Mouse (Mus musculus): Measurements from ENCODE around the gene Dpp9. TPM values are rescaled to one million over a fixed set of nuclear protein-coding genes. Genes with fewer than 3 reads are reported as not detected.

The Dpp9 gene
- polyA plus RNA-seq, 1 experiment = 60.2 TPM

DNA sequence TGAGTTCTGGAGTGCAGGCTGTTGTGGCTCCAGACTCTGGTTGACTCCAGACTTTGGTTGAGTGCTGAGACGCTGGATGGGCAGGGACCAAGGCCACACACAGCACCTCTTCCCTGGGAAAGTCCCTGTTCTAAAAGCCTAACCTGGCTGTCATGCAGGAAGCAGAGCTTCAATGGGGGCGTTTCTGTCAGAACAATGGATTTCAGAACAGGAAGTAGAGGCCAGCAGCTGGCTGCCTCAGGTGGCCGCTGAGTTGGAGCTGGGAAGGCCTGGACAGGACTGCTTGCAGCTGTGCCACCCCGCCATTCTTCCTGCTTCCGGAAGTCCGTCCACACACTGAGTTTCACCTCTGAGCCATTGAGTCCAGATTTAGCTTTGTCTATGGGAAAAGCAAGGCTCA is 48.9 kb downstream of the Dpp9 start:
- no peak for TF ChIP-seq FLI1 (IDR thresholded peaks at IDR 0.05; ENCODE audit: low read length)
- TF ChIP-seq GATA1 (IDR thresholded peaks at IDR 0.05; ENCODE audit: borderline replicate concordance, low read length) = no peak
- Histone ChIP-seq H3K27me3 (replicated peaks) (peaks cover 5% of the 10 kb centered on the region), H3K36me3 (replicated peaks; ENCODE audit: low read length) (peaks cover 31% of the 10 kb centered on the region), H3K4me1 (peaks cover 29% of the 10 kb centered on the region), H3K9me3 (no peaks in the 10 kb centered on the region), H3K4me3 (replicated peaks) (no peak overlapping the region)

DNA sequence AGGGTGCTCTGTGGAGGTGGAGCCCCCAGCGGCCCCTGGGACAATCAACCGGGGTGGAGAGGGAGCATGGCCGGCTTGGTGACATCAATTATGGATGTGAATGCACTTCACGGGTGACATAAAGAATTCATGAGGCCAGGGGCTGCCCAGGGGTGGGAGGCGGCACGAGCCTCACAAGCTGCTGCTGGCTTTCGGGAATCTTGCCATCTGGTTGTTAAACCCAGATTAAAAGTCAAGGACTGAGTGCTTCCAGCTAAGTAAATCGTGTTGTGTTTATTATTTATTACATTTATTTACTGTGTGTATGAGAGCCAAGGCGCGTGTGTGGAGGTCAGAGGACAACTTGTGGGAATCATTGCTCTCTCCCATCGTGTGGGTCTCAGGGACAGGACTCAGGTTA is 53.0 kb downstream of the Dpp9 start:
- TF ChIP-seq FLI1 (IDR thresholded peaks at IDR 0.05; ENCODE audit: low read length) = no peak
- TF ChIP-seq GATA1 (IDR thresholded peaks at IDR 0.05; ENCODE audit: borderline replicate concordance, low read length) = no peak
- Histone ChIP-seq H3K27me3 (replicated peaks) (peaks cover 5% of the 10 kb centered on the region), H3K9me3 (no peaks in the 10 kb centered on the region), H3K4me1 (peaks cover 64% of the 10 kb centered on the region), H3K36me3 (replicated peaks; ENCODE audit: low read length) (no peaks in the 10 kb centered on the region), H3K4me3 (replicated peaks) (no peak overlapping the region)

DNA sequence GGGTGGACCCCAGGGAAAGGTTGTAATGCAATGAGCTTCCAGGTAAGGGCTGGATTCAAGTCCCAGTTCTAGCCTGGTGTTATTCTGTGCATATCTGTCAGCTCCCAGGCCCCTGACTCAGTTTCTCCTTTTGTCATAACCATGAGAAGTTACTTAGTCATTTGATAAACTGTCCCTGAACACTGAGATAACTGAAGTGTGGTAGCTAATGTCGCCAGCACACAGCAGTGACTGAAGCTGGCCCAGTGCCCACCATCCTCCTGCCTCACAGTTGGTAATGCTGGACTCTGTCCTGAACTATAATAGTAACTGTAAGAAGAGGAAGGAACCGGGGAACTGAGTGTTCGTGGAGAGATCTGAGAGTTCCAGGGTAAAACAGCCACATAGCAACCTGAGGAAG is 54.2 kb downstream of the Dpp9 start:
- no peaks in the 10 kb centered on the region for H3K36me3 ChIP-seq (replicated peaks; ENCODE audit: low read length)
- TF ChIP-seq GATA1 (IDR thresholded peaks at IDR 0.05; ENCODE audit: borderline replicate concordance, low read length) (no peak), FLI1 (IDR thresholded peaks at IDR 0.05; ENCODE audit: low read length) (no peak)
- H3K4me1 ChIP-seq = peaks cover 58% of the 10 kb centered on the region
- H3K27me3 ChIP-seq (replicated peaks) = peaks cover 3% of the 10 kb centered on the region
- H3K4me3 ChIP-seq (replicated peaks) = no peak overlapping the region
- no peaks in the 10 kb centered on the region for H3K9me3 ChIP-seq

DNA sequence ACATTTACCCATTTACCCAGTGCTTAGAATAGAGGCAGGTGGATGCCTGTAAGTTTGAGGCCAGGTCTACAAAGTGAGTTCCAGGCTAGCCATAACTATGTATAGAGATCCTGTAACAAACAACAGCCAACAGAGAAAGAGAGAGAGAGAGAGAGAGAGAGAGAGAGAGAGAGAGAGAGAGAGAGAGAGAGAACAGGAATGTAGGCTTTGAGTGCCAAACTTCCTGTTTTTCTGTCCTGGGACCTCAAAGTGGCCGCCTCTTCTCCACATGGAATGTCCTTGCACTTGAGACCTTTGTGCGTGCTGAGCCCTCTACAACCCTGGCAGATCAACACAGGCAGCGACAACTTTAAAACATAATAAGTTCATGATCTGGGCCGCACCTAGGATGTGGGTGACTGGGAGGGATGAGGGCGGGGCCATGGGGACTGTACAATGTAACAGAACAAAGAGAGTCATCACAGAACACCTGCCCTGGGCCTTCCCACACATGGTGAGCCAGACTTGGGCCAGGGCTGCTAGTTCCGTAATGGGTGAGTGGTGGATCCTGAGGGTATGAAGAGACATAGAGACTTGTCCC is 55.1 kb downstream of the Dpp9 start:
- H3K9me3 ChIP-seq = no peaks in the 10 kb centered on the region
- H3K4me1 ChIP-seq = peaks cover 64% of the 10 kb centered on the region
- peaks cover 10% of the 10 kb centered on the region for H3K27me3 ChIP-seq (replicated peaks)
- no peak overlapping the region for H3K4me3 ChIP-seq (replicated peaks)
- no peaks in the 10 kb centered on the region for H3K36me3 ChIP-seq (replicated peaks; ENCODE audit: low read length)
- TF ChIP-seq GATA1 (IDR thresholded peaks at IDR 0.05; ENCODE audit: borderline replicate concordance, low read length) (no peak), FLI1 (IDR thresholded peaks at IDR 0.05; ENCODE audit: low read length) (no peak)

DNA sequence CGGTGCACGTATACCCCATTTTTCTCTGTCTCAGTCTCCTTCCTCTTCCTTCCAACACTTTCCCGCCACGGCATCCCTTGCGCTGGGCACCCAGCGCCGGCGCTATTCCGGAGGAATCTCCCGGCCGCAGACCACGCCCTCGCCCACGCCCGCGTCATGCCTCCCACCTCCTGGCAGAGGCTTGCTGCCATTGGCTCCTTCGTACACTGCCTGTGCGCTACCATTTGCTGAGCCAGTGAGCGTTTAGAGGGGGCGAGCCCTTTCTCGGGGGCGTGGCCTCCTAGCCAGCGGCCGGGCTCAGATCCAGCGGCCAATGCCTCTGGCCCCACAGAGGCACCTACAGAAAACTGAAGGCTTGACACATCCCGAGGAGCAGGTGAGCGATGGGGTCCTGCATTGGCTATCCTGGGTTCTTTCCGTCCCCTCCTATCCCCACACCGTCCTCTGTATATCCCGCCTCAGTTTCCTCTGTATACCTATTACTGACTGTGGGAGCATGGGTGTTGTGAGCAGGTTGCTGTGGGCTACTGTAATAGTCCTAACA is 56.4 kb downstream of the Dpp9 start, which contains the start of gene Tnfaip8l1:
Gene Tnfaip8l1, plus strand, starts transcription at position 247 of the 544 bp plus-strand sequence.
- H3K4me3 ChIP-seq (replicated peaks) = peak within 1 kb of the TSS; percentile 93
- H3K9me3 ChIP-seq = no peaks in the 10 kb centered on the region
- H3K36me3 ChIP-seq (replicated peaks; ENCODE audit: low read length) = no peaks in the 10 kb centered on the region
- H3K27me3 ChIP-seq (replicated peaks) = peaks cover 21% of the 10 kb centered on the region
- no peak for TF ChIP-seq FLI1 (IDR thresholded peaks at IDR 0.05; ENCODE audit: low read length)
- no peak for TF ChIP-seq GATA1 (IDR thresholded peaks at IDR 0.05; ENCODE audit: borderline replicate concordance, low read length)
- H3K4me1 ChIP-seq = peaks cover 62% of the 10 kb centered on the region

DNA sequence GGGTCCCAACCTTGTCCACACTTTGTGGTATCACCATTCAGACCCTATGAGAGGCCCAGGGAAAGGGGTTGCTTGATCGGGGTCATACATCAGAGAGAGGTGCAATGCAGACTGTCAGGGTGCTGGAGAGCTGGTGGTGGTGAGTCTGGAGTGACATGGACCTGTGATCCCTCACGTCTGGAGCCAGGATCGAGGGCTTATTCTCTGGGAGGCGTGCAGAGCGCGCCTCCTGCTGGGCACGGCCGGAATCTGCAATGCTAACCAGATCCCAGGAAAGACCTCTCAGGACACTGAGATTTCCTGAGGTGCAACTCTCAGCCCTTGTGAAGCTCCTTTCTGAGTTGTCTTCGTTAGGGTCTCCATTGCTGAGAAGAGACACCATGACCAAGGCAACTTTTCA is 59.0 kb downstream of the Dpp9 start:
- Histone ChIP-seq H3K4me3 (replicated peaks) (peak overlapping the region; percentile 34), H3K4me1 (peaks cover 64% of the 10 kb centered on the region), H3K9me3 (no peaks in the 10 kb centered on the region), H3K27me3 (replicated peaks) (peaks cover 47% of the 10 kb centered on the region), H3K36me3 (replicated peaks; ENCODE audit: low read length) (no peaks in the 10 kb centered on the region)
- no peak for TF ChIP-seq FLI1 (IDR thresholded peaks at IDR 0.05; ENCODE audit: low read length)
- no peak for TF ChIP-seq GATA1 (IDR thresholded peaks at IDR 0.05; ENCODE audit: borderline replicate concordance, low read length)

DNA sequence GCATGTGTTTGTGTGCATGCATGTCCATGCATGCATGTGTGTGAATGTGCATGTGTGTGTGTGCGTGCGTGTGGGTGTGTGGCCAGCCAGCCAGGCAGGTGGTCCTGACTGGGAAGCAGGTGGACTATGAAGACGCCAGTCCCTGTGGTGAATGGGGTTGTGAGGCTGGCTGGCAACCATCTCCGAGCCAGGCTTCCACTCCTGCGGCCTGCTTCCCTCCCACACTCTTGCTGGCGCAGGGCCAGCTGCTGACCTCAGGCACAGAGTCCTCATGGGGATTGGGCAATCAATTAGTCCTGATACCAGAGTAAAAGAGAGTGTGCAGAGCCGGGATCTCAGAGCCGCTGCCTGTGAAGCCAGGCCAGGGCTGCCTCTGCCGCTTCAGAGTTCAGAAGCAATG is 65.1 kb downstream of the Dpp9 start:
- TF ChIP-seq FLI1 (IDR thresholded peaks at IDR 0.05; ENCODE audit: low read length) (no peak), GATA1 (IDR thresholded peaks at IDR 0.05; ENCODE audit: borderline replicate concordance, low read length) (no peak)
- Histone ChIP-seq H3K27me3 (replicated peaks) (peaks cover 73% of the 10 kb centered on the region), H3K9me3 (no peaks in the 10 kb centered on the region), H3K4me3 (replicated peaks) (peak overlapping the region; percentile 42), H3K4me1 (peaks cover 59% of the 10 kb centered on the region), H3K36me3 (replicated peaks; ENCODE audit: low read length) (no peaks in the 10 kb centered on the region)

DNA sequence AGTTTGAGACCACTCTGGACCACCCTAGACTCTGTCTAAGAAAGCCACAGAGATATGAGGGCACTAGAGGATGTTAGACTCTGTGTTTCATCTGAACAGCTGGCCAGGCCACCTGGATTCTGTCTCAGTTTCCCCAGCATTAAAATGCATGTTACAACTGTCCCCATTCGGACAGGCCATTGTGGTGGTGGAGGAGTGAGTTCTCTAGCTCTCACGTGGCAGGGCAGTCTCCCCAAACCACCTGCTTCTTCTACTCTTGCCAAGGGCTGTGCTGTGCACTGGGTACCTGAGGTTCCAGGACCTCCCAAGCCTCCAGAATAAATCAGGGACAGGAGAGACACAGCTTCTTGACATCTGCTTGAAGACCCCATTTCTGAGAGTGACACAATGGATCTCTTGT is 68.8 kb downstream of the Dpp9 start:
- TF ChIP-seq GATA1 (IDR thresholded peaks at IDR 0.05; ENCODE audit: borderline replicate concordance, low read length) = no peak
- no peak for TF ChIP-seq FLI1 (IDR thresholded peaks at IDR 0.05; ENCODE audit: low read length)
- Histone ChIP-seq H3K36me3 (replicated peaks; ENCODE audit: low read length) (no peaks in the 10 kb centered on the region), H3K9me3 (no peaks in the 10 kb centered on the region), H3K27me3 (replicated peaks) (peaks cover 73% of the 10 kb centered on the region), H3K4me3 (replicated peaks) (peak overlapping the region; percentile 15), H3K4me1 (peaks cover 65% of the 10 kb centered on the region)

DNA sequence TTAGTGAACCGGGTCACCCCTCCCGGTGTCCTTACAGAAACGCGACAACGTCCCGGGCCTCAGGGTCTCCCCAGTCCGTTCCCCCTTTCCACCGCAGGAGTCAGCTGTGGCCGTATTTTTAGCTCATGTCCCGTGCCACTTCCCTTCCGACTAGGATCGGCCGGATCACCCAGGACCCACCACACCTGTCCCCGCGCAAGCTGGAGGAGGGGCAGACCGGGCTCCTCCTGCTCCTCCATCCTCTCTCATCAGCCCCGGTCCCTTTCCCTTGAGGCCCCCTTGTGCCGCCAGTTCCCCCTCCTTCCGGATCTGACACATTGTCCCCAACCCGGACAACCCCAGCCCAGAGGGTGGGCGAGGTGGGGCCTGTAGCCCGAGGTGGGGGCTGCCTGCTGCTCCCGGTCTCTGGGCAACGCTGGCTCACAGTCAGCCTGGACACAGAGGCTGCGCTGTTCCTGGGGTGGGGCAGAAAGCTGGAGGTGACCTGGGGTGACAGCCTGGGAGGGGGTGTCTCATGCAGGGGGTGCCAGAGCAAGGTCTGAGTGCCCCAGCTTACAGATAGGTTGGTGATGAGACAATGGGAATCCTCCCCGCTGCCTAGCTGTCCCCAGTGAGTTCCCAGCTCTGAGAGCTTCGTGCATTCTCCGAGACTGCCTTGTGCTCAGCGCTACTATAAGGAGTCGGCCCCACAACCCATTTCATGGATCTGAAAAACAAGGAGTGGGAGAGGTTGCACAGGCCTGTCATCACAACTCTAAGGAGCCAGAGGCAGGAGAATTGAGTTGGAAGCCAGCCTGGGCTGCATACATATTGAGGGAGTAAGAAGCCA is 69.7 kb downstream of the Dpp9 start:
- H3K36me3 ChIP-seq (replicated peaks; ENCODE audit: low read length) = no peaks in the 10 kb centered on the region
- H3K9me3 ChIP-seq = no peaks in the 10 kb centered on the region
- H3K4me1 ChIP-seq = peaks cover 70% of the 10 kb centered on the region
- H3K4me3 ChIP-seq (replicated peaks) = peak overlapping the region; percentile 69
- no peak for TF ChIP-seq FLI1 (IDR thresholded peaks at IDR 0.05; ENCODE audit: low read length)
- no peak for TF ChIP-seq GATA1 (IDR thresholded peaks at IDR 0.05; ENCODE audit: borderline replicate concordance, low read length)
- H3K27me3 ChIP-seq (replicated peaks) = peaks cover 73% of the 10 kb centered on the region

DNA sequence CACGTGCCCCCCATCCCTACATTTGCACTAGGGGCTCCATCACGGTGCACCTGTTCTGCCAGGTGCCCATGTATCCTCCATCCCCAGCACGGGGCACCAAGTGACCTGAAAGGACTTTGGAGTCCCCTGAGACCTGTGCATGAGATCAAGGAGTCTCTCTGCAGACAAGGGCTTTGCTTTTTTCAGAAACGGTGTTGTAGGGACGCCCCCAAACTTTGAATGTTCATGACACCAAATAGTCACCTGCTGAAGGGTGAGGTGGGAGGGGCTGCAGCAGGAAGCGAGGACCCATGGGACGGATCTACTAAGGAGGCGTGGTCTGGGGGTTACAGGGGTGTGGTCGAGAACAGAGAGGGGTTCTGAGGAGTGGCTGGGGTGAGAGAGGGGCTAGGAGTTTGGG is 70.4 kb downstream of the Dpp9 start:
- H3K27me3 ChIP-seq (replicated peaks) = peaks cover 73% of the 10 kb centered on the region
- peaks cover 70% of the 10 kb centered on the region for H3K4me1 ChIP-seq
- TF ChIP-seq GATA1 (IDR thresholded peaks at IDR 0.05; ENCODE audit: borderline replicate concordance, low read length) = no peak
- TF ChIP-seq FLI1 (IDR thresholded peaks at IDR 0.05; ENCODE audit: low read length) = no peak
- H3K9me3 ChIP-seq = no peaks in the 10 kb centered on the region
- H3K36me3 ChIP-seq (replicated peaks; ENCODE audit: low read length) = no peaks in the 10 kb centered on the region
- H3K4me3 ChIP-seq (replicated peaks) = no peak overlapping the region

Data from megakaryocyte, embryonic 14.5 days (primary cell).